Mouse (Mus musculus) forebrain, embryonic 15.5 days (tissue): ENCODE results near the gene Sptssb. TPM values are rescaled to one million over a fixed set of nuclear protein-coding genes. Genes with fewer than 3 reads are reported as not detected.
A peak's percentile ranks its signal among the peaks of the same experiment; 100 is the strongest.

Experiments
- ATAC-seq: fragments of 200-750 bp; cut with Nextera tagmentation; replicated peaks from 2 replicates; pipeline ENCODE4 v1.8.0; 2017; ENCODE audit warnings: mild to moderate bottlenecking, moderate TSS enrichment, moderate library complexity
- H3K27ac ChIP-seq: fragments of 300-500 bp; sonication (generic); replicated peaks from 2 replicates; pipeline ENCODE4 v1.5.1; 2015; ENCODE audit warnings: mild to moderate bottlenecking, inconsistent platforms
- H3K27me3 ChIP-seq: fragments of 300-500 bp; sonication (generic); 2 replicates; pipeline ENCODE4 v1.6.1; 2015; ENCODE audit warnings: inconsistent platforms
- H3K36me3 ChIP-seq: fragments of 300-500 bp; sonication (generic); 2 replicates; pipeline ENCODE4 v1.6.1; 2015; ENCODE audit warnings: mild to moderate bottlenecking, inconsistent platforms
- H3K4me1 ChIP-seq: fragments of 300-500 bp; sonication (generic); 2 replicates; pipeline ENCODE4 v1.6.1; 2015; ENCODE audit warnings: inconsistent platforms
- H3K4me2 ChIP-seq: fragments of 300-500 bp; sonication (generic); replicated peaks from 2 replicates; pipeline ENCODE4 v1.6.1; 2015; ENCODE audit warnings: mild to moderate bottlenecking, inconsistent platforms
- H3K4me3 ChIP-seq: fragments of 300-500 bp; sonication (generic); 2 replicates; pipeline ENCODE4 v1.5.1; 2015; ENCODE audit warnings: mild to moderate bottlenecking, inconsistent platforms
- H3K9ac ChIP-seq: fragments of 300-500 bp; sonication (generic); replicated peaks from 2 replicates; pipeline ENCODE4 v1.6.1; 2015; ENCODE audit warnings: mild to moderate bottlenecking, inconsistent platforms
- H3K9me3 ChIP-seq: fragments of 300-500 bp; sonication (generic); 2 replicates; pipeline ENCODE4 v1.6.1; 2016; ENCODE audit warnings: inconsistent platforms
- WGBS: fragments of 180-500 bp; shearing (Covaris S2); methylation state at CpG from one replicate; pipeline ENCODE4 v1.1.7; 2015; ENCODE audit warnings: mixed read lengths; 5-methylcytosine and 5-hydroxymethylcytosine counted together
- polyA plus RNA-seq: library from polyadenylated mRNA; unstranded; fragments of >200 nt; fragmentation: Nextera tagmentation; extraction: Ambion mirVana; gene quantifications from 2 replicates; pipeline ENCODE4 v1.2.1, GENCODE M21; 2015

Gene Sptssb
- 0.13 and 0.29 TPM in 2 replicates for polyA plus RNA-seq

DNA sequence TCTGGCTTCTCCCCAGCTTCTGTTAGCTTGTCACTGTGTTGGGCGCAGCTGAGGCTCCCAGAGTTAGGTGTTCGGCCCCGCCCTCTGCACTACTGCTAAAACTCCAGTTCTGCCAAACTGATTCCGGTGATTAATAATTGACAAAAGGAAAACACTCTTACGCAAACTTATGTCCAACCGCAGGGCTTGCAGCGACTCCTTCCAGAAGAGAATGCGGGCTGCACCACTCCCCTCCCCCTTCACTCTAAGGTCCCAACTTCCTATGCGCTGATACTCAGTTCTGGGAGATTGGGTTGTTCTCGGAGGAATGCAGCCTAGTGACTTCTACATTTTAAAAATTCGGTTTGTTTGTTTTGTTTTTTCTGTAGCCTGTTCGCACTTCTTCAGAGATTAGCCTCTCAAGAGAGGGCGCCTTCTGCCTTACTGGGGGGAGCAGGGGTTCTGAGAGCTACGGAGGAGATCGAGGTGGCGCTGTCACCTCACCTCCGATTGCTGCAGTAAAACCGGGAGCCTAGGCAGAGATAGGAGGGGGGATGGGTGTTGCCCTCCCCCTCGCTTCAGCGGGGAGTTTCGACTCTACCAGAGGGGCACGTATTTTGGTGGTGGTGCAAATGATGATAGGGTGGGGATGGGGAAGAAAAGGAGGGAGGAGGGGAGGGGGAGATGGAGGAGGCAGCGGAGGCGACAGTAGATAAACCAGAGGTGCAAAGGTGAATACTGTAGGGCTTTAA is at the start of gene Sptssb:
Sptssb (minus strand) TSS at position 83 of the 731 bp plus-strand sequence.
- H3K4me1 ChIP-seq, result peaks cover 12% of the 10 kb centered on the region
- H3K27me3 ChIP-seq, result no peaks in the 10 kb centered on the region; the same call in 1 of the 2 replicates
- H3K27ac ChIP-seq, result no peak within 1 kb of the TSS
- no peaks in the 10 kb centered on the region for H3K36me3 ChIP-seq
- H3K9ac ChIP-seq, result peak within 1 kb of the TSS; percentile 38
- WGBS, result 1% methylated on average over 24 of the region's 24 CpGs
- H3K9me3 ChIP-seq, result no peaks in the 10 kb centered on the region
- ATAC-seq, result peak; percentile 64
- H3K4me3 ChIP-seq, result peak within 1 kb of the TSS; percentile 46
- peak within 1 kb of the TSS; percentile 97 for H3K4me2 ChIP-seq

DNA sequence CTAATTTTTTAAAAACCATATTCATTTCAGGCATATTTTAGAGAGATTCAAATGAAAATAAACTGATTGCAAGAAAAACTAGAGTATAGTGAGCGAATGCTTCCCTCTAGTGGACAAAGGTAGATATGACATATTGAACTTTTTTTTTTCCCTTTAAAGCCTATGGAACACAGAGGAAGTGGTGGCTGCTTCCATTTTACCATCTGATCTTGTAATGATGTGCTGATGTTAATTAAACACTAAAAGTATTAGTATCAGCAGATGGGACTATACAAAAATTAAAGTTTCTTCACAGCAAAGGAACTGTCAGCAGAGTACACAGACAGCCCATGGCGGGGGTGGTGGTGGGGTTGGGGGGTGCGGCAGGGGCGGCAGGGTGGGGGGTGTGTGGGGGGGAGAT is 48.3 kb upstream of the Sptssb start:
- peak; percentile 65 for ATAC-seq
- Histone ChIP-seq H3K36me3 (no peaks in the 10 kb centered on the region), H3K4me3 (no peak overlapping the region), H3K9me3 (no peaks in the 10 kb centered on the region), H3K4me2 (no peak overlapping the region), H3K27ac (no peak overlapping the region), H3K9ac (no peak overlapping the region), H3K27me3 (no peaks in the 10 kb centered on the region), H3K4me1 (no peaks in the 10 kb centered on the region)
- whole genome bisulfite sequencing, result 67% methylated on average over 4 of the region's 4 CpGs

DNA sequence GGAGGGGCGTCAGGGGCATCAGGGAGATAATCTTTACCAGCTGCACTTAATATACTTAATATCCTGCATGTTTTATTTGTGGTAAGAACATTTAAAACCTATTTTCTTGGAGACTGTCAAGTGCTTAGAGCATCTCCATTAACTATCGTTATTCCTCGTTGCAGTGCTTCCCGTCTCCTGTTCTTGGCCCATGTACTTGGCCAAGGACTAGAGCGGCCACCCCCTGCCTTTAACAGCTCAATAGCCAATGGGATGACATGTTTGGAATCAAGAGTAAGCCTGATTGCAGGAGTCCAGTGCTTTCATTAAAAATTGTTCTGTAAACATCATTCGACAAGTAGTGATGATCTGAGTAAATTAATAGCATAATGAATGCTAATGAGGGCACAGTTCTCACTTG is 47.8 kb upstream of the Sptssb start:
- ATAC-seq, result peak; percentile 51; the same call in 1 of the 2 replicates
- Histone ChIP-seq H3K4me2 (no peak overlapping the region), H3K36me3 (no peaks in the 10 kb centered on the region), H3K9me3 (no peaks in the 10 kb centered on the region), H3K27ac (no peak overlapping the region), H3K27me3 (no peaks in the 10 kb centered on the region), H3K4me3 (no peak overlapping the region), H3K9ac (no peak overlapping the region), H3K4me1 (no peaks in the 10 kb centered on the region)
- WGBS, result 38% methylated on average over 6 of the region's 6 CpGs

DNA sequence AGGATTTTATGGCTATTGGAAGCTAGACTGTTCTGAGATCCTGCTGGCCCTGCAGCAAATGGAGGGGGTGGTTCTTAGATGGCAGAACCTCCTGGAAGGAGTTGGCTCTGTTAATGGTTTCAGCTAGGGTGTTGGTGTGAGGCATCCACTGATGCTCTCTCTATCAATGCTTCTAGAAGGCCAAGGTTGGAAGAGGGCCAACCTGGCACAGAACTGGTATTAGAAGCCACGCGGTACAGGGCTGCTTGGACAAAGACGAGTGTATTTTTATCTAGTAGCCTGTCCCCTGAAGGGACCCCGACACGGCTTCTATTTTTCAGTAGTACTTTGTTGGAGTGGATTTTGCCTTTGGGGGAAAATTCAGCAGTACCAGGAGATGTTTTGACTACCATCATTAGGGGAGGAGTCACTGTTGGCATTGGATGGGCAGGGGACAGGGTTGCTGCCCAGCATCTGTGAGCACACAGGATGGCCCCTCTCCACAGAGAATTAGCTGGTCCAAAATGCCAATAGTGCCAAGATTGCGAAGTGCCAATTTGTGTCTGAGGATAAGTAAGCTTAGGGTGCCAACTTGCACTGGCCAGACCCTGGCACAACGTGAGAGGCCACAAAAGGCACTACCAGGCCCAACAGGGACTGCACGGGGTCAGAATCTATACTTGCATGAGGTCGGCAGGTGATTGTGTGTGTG is 43.2 kb upstream of the Sptssb start:
- Histone ChIP-seq H3K27me3 (no peaks in the 10 kb centered on the region), H3K4me3 (no peak overlapping the region), H3K4me2 (no peak overlapping the region), H3K36me3 (no peaks in the 10 kb centered on the region), H3K9me3 (no peaks in the 10 kb centered on the region), H3K4me1 (no peaks in the 10 kb centered on the region), H3K9ac (no peak overlapping the region), H3K27ac (no peak overlapping the region)
- WGBS, result 72% methylated on average over 9 of the region's 9 CpGs
- peak; percentile 41 for ATAC-seq

DNA sequence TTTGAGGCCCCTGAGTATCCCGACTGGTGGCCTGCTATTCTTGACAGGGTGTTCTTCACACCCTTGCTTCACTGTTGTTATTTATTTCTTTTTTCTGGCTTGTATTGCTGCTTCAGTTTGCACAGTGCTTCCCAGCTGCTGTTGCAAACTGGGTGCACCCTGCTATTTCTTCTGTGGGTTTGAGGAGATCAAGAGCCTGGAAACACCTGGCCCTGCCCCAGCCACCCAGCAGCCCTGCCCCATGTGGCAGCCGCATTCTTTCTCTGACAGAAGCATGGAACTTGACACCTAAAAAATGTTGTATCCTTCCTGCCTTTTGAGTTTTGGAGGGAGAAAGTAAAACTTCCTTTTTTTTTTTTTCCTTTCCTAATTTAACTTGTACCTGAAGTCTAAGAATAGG is 42.6 kb upstream of the Sptssb start:
- Histone ChIP-seq H3K9me3 (no peaks in the 10 kb centered on the region), H3K4me3 (no peak overlapping the region), H3K27me3 (no peaks in the 10 kb centered on the region), H3K9ac (no peak overlapping the region), H3K4me1 (no peaks in the 10 kb centered on the region), H3K4me2 (no peak overlapping the region), H3K27ac (no peak overlapping the region), H3K36me3 (no peaks in the 10 kb centered on the region)
- 61% methylated on average over 2 of the region's 2 CpGs for WGBS
- ATAC-seq, result no peak

DNA sequence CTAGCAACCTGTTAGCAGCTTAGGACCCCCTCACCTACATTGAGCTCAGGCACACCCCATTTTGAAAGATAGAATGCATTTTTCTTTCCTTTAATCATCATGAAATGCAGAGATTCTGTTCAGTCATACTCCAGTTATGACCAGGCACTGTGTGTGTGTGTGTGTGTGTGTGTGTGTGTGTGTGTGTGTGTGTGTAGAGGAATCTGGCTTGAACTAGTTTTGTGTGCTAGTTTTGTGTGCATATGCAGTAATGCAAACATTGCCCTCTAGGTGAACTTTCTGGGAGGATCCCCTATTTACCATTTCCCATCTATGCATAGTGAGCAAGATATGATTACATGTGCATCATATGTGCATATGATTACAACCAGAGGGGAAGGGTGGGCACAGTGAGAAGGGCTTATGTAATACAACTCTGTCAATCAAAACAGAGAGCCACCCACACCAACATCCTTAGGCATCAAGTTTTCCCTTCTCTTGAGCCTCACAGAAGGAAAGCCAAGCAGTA is 42.2 kb upstream of the Sptssb start:
- Histone ChIP-seq H3K27me3 (no peaks in the 10 kb centered on the region), H3K4me3 (no peak overlapping the region), H3K36me3 (no peaks in the 10 kb centered on the region), H3K9me3 (no peaks in the 10 kb centered on the region), H3K9ac (no peak overlapping the region), H3K4me2 (no peak overlapping the region), H3K27ac (no peak overlapping the region), H3K4me1 (no peaks in the 10 kb centered on the region)
- ATAC-seq, result no peak

DNA sequence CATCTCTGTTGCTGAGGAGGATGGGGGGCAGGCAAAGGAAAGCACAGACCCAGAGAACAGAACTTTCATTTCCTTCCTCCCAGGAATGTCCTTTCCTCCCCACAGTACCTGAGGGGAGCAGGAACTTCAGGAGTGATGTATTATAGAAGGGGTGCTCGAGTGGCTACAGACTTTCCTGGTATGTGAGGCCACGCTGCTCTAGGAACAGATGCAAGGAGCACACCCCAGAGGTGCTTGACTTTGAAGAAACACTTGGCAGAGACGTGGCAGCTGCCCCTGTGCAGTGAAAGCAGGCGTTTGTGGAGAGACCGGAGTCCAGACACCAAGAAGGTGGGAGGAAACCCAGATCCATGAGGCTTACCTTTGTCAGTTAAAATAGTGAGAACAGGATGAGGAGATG is 40.6 kb upstream of the Sptssb start:
- H3K27me3 ChIP-seq, result no peaks in the 10 kb centered on the region

DNA sequence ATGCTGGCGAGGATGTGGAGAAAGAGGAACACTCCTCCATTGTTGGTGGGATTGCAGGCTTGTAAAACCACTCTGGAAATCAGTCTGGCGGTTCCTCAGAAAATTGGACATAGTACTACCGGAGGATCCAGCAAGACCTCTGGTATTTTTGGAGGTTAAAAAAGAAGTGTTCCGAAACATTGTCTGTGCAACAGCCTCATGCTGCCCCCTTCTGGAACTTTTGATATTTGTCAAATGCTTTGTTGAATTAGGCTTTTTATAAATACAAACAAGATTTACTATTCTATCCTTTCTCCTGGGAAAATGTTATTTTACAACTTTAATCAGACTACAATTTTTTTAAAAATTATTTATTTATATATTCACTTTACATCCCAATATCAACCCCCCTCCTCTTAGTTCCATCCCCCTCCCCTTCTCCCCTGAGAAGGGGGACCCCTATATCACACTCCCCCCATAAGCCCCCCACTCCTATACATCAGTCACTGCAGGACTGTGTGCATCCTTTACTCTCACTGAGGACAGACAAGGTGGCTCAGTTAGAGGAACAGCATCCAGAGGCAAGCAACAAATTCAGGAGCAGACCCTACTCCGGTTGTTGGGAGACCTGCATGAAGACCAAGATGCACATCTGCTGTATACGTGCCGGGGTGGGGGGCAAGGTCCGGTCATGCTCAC is 38.3 kb upstream of the Sptssb start:
- no peaks in the 10 kb centered on the region for H3K9me3 ChIP-seq
- 75% methylated on average over 7 of the region's 8 CpGs for WGBS
- no peak overlapping the region for H3K4me3 ChIP-seq

More for the DNA sequence above, 40.6 kb upstream of the Sptssb start:
- H3K4me1 ChIP-seq, result no peaks in the 10 kb centered on the region
- H3K4me3 ChIP-seq, result no peak overlapping the region
- no peak overlapping the region for H3K27ac ChIP-seq
- no peak for ATAC-seq
- H3K9me3 ChIP-seq, result no peaks in the 10 kb centered on the region
- 80% methylated on average over 5 of the region's 5 CpGs for WGBS
- no peak overlapping the region for H3K9ac ChIP-seq
- no peak overlapping the region for H3K4me2 ChIP-seq
- no peaks in the 10 kb centered on the region for H3K36me3 ChIP-seq

DNA sequence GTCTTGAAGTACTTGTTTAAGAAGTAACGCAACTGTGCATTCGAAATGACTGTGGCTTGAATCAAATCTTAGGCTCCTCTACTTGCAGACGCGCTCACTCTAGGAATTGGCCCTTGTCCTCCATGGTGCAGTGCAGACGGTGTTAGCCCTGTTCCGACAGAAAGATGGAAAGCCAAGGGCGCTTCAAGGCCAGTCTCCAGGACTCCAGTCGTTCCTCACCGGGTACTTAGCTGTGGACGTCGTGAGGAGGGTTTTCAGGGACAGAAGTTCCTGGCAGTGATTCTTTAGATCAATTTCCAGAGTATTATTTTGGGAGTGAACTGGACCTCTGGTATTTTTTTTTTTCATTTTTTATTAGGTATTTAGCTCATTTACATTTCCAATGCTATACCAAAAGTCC is 35.8 kb upstream of the Sptssb start:
- no peak for ATAC-seq

More for the DNA sequence above, 38.3 kb upstream of the Sptssb start:
- Histone ChIP-seq H3K4me2 (no peak overlapping the region), H3K9ac (no peak overlapping the region), H3K36me3 (no peaks in the 10 kb centered on the region), H3K27ac (no peak overlapping the region), H3K27me3 (no peaks in the 10 kb centered on the region), H3K4me1 (no peaks in the 10 kb centered on the region)
- no peak; the same call in 1 of the 2 replicates for ATAC-seq

DNA sequence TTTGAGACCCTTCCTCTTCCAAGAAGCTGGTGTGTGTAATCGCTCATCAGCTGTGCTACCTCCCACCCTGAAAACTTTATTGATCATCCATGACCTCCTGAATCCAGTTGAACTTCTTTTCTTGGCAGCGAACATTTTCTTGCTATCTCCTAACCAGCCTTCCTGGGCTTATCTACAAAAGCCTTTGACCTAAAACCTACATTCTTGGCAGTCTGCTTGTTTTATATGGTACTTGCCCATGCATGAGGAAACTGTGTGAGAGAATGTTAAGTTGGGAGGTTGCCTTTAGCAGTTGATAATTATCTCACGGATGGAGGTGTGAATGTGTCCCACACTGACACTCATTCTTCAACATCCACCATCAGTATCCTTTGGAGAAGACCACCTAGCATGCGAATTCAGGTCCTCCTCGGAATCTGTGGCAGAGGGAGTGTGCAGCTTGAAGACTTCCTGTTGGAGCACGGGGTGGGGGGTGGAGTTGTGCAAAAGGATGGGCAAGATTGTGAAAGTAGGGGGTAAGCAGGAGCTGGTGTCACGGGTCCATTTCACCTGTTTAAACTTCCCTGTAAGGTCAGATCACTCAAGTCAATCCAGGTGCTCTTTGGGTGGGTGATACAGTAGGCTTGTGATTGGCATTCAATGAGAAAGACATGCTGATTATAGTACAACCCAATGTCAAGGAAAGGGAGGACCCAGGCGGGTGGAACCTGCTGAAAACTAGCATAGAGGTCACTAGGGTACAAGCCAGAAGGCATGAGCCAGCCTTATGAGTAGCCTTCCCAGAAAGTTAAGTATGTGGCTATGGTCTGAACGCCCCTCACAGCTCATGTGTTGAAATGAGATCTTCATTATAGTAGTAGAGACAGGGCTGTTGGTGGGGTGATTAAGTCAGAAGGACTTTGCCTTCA is 32.7 kb upstream of the Sptssb start:
- Histone ChIP-seq H3K9ac (no peak overlapping the region), H3K36me3 (no peaks in the 10 kb centered on the region), H3K27ac (no peak overlapping the region), H3K27me3 (no peaks in the 10 kb centered on the region), H3K4me3 (no peak overlapping the region), H3K9me3 (no peaks in the 10 kb centered on the region), H3K4me2 (no peak overlapping the region), H3K4me1 (no peaks in the 10 kb centered on the region)
- ATAC-seq, result no peak
- WGBS, result 88% methylated on average over 9 of the region's 9 CpGs

More for the DNA sequence above, 35.8 kb upstream of the Sptssb start:
- no peak overlapping the region for H3K4me2 ChIP-seq
- H3K27ac ChIP-seq, result no peak overlapping the region
- no peak overlapping the region for H3K9ac ChIP-seq
- 87% methylated on average over 11 of the region's 11 CpGs for WGBS
- H3K27me3 ChIP-seq, result no peaks in the 10 kb centered on the region
- H3K36me3 ChIP-seq, result no peaks in the 10 kb centered on the region
- no peak overlapping the region for H3K4me3 ChIP-seq
- no peaks in the 10 kb centered on the region for H3K4me1 ChIP-seq
- H3K9me3 ChIP-seq, result no peaks in the 10 kb centered on the region

DNA sequence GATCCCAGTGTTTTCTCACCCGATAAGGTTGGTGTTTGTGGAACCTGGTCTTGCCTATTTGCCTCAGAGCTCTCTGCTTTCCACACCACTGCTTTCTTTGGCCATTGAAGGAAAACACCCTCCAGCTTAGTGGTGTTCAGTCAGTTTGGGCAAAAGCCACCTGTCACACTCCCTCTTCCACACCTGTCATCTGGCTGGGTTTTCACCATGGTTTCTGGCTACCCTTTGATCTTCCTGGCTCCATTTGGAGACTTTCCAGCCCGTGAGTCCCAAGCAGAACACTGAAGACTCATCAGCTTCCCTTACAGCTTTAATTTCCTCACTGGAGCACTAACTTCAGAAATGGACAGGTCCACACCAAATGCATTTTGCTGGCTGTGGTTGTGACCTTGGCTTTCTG is 26.1 kb upstream of the Sptssb start:
- H3K27me3 ChIP-seq, result no peaks in the 10 kb centered on the region
- no peak overlapping the region for H3K4me3 ChIP-seq
- H3K4me1 ChIP-seq, result no peaks in the 10 kb centered on the region
- no peak overlapping the region for H3K9ac ChIP-seq
- ATAC-seq, result no peak
- no peaks in the 10 kb centered on the region for H3K36me3 ChIP-seq
- WGBS, result 85% methylated on average over 2 of the region's 2 CpGs
- H3K9me3 ChIP-seq, result no peaks in the 10 kb centered on the region
- H3K27ac ChIP-seq, result no peak overlapping the region
- no peak overlapping the region for H3K4me2 ChIP-seq
